Mouse (Mus musculus) lung, adult 2 months (tissue): Measurements from ENCODE around the gene Aoc3. TPM values are rescaled to one million over a fixed set of nuclear protein-coding genes. Genes with fewer than 3 reads are reported as not detected.
"Not testable (repeated sequence)": the region's sequence is repeated elsewhere in the genome, so short reads cannot be mapped to it uniquely, and the experiment has no call there.

Experiments
- DNase-seq: peaks from one replicate; pipeline ENCODE4 v3.0.0; 2022
- H3K4me1 ChIP-seq: fragments of 200-500 bp; 2 replicates; pipeline ENCODE4 v1.6.1; 2011; ENCODE audit warnings: low read length; ENCODE audit not compliant: control insufficient read depth, insufficient read depth
- H3K4me3 ChIP-seq: fragments of 200-500 bp; replicated peaks from 2 replicates; pipeline ENCODE3; 2011; ENCODE audit warnings: low read depth, mild to moderate bottlenecking, control low read depth, low read length; ENCODE audit errors: extremely low read depth
- CTCF ChIP-seq: fragments of 200-500 bp; IDR thresholded peaks from 2 replicates; pipeline ENCODE4 v1.5.1; 2011; ENCODE audit warnings: mild to moderate bottlenecking, low read length, control low read depth; ENCODE audit not compliant: insufficient read depth
- POLR2A ChIP-seq: fragments of 200-500 bp; IDR thresholded peaks from 2 replicates; pipeline ENCODE4 v1.6.1; 2011; ENCODE audit warnings: low read depth, mild to moderate bottlenecking, control low read depth, low read length, borderline replicate concordance; ENCODE audit errors: extremely low read depth
- WGBS: fragments of 180-500 bp; shearing (Covaris S2); methylation state at CpG from one replicate; pipeline ENCODE4 v1.1.7; 2018; 5-methylcytosine and 5-hydroxymethylcytosine counted together
- polyA plus RNA-seq: library from polyadenylated mRNA; depleted of rRNA; stranded (reverse); fragments of >200 nt; gene quantifications from 2 replicates; pipeline ENCODE4 v1.2.3, GENCODE M21; 2012

Gene Aoc3
- polyA plus RNA-seq, 1 experiment = 11.5 TPM

DNA sequence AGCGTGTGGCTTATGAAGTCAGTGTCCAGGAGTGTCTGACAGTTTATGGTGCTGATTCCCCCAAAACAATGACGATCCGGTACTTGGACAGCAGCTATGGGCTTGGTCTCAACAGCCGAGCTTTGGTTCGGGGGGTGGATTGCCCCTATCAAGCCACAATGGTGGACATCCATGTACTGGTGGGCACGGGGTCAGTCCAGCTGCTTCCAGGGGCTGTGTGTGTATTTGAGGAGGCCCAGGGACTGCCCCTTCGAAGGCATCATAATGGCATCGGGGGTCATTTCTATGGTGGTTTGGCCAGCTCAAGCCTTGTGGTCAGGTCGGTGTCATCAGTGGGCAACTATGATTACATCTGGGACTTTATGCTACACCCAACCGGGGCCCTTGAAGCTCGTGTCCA lies 4.3 kb upstream of the Aoc3 start:
- Histone ChIP-seq H3K4me1 (no peaks in the 10 kb centered on the region), H3K4me3 (no peak overlapping the region)
- TF ChIP-seq POLR2A = no peak
- no peak for TF ChIP-seq CTCF
- 87% methylated on average over 11 of the region's 11 CpGs for WGBS
- no peak for DNase-seq

DNA sequence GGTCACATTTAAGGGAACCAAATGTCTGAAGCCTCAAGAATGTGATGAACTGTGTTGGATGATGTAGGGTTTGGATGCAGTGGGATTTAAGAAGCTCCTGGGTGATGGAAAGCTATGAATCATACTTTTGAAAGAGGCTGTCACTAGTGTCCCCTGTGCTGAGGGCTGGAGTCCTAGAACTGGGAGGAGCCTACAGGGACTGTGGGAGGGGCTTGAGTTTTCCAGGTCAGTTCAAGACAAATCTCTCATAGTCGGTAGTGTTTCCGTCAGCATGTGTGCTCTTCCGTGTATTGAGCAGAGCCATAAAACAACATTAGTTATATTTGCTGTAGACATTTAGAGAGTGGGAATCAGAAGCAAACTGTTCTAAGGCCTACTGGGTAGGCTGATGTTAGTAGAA lies 3.1 kb upstream of the Aoc3 start:
- Histone ChIP-seq H3K4me3 (no peak overlapping the region), H3K4me1 (no peaks in the 10 kb centered on the region)
- no peak for DNase-seq
- 38% methylated on average over 3 of the region's 3 CpGs for WGBS
- TF ChIP-seq POLR2A = no peak
- no peak for TF ChIP-seq CTCF

DNA sequence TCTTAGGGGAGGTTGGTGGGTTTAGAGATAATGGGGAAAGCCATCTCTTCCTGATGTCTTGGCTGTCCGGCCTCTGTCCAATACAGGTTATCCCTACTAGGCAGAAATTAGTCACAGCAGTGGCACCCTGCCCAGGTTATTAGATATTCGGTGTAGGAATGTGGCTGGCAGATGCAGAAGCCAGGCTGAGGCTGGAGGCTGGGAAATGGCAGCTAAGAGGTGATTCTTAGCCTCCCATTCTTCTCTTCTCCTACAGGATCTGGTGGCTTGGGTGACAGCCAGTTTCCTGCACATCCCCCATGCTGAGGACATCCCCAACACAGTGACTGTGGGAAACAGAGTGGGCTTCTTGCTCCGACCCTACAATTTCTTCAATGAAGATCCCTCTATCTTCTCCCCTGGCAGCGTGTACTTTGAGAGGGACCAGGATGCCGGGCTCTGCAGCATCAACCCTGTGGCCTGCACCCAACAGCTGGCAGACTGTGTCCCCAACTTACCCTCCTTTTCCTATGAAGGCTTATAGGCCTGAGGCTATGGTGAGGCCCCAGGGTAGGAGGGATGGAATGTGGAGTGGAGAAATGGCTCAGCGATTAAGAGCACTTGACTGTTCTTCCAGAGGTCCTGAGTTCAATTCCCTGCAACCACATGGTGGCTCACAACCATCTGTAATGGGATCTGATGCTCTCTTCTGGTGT lies 1.3 kb upstream of the Aoc3 start:
- H3K4me1 ChIP-seq = no peaks in the 10 kb centered on the region
- no peak for DNase-seq

DNA sequence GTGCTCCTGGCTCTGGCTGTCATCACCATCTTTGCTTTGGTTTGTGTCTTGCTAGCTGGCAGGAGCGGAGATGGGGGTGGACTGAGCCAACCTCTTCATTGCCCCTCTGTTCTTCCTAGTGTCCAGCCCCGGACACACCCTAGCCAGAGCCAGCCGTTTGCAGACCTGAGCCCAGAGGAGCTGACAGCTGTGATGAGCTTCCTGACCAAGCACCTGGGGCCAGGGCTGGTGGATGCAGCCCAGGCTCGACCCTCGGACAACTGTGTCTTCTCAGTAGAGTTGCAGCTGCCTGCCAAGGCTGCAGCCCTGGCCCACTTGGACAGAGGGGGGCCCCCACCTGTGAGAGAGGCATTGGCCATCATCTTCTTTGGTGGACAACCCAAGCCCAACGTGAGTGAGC lies 556 bp downstream of the Aoc3 start:
- 71% methylated on average over 6 of the region's 6 CpGs for WGBS
- not testable (repeated sequence) for H3K4me1 ChIP-seq, DNase-seq, H3K4me3 ChIP-seq

More for the DNA sequence above, 1.3 kb upstream of the Aoc3 start:
- TF ChIP-seq CTCF (no peak), POLR2A (no peak)
- H3K4me3 ChIP-seq = no peak overlapping the region
- 64% methylated on average over 6 of the region's 6 CpGs for WGBS

DNA sequence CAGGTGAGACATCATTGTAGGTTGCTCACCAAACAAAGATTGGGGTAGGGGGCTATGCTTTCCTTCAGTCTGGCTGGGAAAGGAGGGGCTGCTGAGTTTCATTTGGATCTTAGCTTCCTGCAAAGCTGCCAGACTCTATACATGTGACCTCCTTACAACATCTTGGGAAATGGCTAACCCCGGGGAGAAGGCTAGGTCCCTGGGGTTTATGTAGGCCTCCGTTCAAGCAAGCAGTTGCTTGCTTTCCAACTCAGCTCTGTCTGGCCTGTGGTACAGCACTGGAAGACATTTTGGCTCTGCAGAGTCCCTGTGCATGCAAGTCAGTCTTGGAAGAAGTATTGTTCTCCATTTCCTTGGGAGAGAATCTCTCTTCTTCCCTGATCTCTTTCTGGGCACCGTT lies 2.1 kb downstream of the Aoc3 start:
- H3K4me3 ChIP-seq = no peak overlapping the region
- DNase-seq = no peak
- WGBS = 65% methylated on average over 3 of the region's 3 CpGs
- TF ChIP-seq POLR2A (no peak), CTCF (no peak)
- no peaks in the 10 kb centered on the region for H3K4me1 ChIP-seq

DNA sequence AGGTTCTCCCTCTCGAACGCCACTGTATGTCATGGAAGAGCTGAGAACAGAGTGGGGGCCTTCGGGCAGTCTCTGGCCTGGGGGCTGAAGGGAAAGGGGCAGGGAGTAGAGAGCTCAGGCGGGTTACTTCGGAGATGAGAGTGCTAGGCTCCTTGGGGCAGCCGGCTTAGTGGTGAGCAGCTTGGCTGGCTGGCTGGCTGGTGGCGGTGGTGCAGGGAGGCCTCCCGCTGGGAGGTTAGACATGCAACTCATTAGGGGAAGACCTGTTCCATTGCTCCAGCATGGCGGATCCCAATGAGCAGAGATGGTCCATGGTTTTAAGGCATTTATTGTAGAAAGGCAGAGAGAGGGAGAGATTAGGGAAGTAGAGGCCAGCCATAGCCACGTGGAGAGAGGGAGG lies 3.6 kb downstream of the Aoc3 start:
- no peak overlapping the region for H3K4me3 ChIP-seq
- 53% methylated on average over 10 of the region's 10 CpGs for WGBS
- no peak for TF ChIP-seq CTCF
- TF ChIP-seq POLR2A = no peak

DNA sequence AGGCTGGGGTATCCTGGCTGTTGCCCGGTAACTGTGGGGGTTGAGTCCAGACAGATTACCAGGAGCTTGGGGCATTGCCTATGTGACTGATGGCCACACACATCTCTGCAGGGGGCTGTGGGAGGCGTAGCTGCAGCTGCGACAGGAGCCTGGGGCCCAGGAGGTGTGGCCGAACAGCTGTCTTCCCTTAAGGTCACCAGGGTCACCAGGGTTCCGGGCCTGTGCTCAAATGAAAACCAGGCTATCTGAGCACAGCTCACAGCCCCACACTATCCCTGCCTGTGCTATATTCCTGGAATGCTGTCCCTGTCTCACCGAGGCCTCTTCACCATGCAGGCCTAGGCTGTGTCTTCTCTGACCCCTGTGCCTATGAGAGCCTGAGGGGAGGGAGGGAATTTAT lies 4.1 kb downstream of the Aoc3 start:
- 47% methylated on average over 6 of the region's 6 CpGs for WGBS
- Histone ChIP-seq H3K4me3 (no peak overlapping the region), H3K4me1 (peaks cover 2% of the 10 kb centered on the region; the same call in 1 of the 2 replicates)
- TF ChIP-seq POLR2A = no peak
- TF ChIP-seq CTCF = no peak
- no peak for DNase-seq

More for the DNA sequence above, 3.6 kb downstream of the Aoc3 start:
- no peak for DNase-seq
- peaks cover 2% of the 10 kb centered on the region; the same call in 1 of the 2 replicates for H3K4me1 ChIP-seq

DNA sequence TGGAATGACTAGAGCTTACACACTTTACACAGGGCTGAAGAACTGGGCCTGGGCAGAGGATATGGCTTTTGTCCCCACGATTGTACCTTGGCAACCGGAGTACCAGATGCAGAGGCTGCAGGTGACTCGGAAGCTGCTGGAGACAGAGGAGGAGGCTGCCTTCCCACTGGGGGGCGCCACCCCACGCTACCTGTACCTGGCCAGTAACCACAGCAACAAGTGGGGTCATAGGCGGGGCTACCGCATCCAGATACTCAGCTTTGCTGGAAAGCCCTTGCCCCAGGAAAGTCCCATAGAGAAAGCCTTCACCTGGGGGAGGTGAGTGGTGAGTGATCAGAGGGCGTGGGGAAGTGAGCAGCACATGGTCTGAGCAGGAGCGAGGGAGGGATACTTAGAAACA lies 5.3 kb downstream of the Aoc3 start:
- DNase-seq = no peak
- H3K4me3 ChIP-seq = no peak overlapping the region
- 78% methylated on average over 9 of the region's 9 CpGs for WGBS
- peaks cover 2% of the 10 kb centered on the region; the same call in 1 of the 2 replicates for H3K4me1 ChIP-seq
- TF ChIP-seq CTCF (no peak), POLR2A (no peak)

DNA sequence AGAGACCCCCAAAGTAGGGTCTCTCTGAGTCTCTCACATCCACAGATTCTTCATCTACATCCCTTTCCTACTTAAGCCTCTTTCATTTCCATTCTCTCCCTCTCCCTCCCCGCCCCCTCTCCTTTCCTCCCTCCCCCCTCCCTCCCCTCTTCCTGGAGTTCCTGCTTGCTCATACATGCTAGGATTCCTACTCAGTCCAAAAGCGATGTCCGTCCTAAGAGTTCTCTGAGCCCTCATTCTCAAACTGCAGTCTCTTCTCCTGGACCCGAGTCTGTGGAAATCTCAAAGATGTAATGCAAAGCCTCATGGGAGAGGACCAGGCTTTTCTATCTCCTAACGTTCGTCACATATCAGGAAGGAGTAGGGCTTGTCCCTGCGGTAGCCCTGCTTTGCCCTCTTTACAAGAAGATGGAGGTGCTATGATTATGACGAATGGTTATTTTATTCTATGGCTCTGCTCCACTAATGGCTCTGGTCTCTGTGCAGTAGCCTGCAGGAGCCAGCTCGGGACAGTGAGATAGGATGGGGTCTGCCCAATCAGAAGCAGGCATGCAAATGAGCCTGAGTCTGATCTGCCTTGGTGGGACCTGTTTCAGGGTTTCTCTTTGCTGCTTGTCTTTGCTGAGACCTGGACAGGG lies 7.8 kb downstream of the Aoc3 start:
- H3K4me3 ChIP-seq = peak overlapping the region; percentile 42

More for the DNA sequence above, 7.8 kb downstream of the Aoc3 start:
- no peak for TF ChIP-seq CTCF
- TF ChIP-seq POLR2A = no peak
- 1% methylated on average over 9 of the region's 9 CpGs for WGBS
- DNase-seq = no peak
- H3K4me1 ChIP-seq = peaks cover 2% of the 10 kb centered on the region; the same call in 1 of the 2 replicates
